Mouse (Mus musculus) kidney, adult 2 months (tissue): ENCODE measurements around the gene Ubash3b. TPM values are rescaled to one million over a fixed set of nuclear protein-coding genes. Genes with fewer than 3 reads are reported as not detected.

Source experiments
- DNase-seq: peaks from one replicate; pipeline ENCODE4 v3.0.0; 2021
- H3K27ac ChIP-seq: fragments of 200-500 bp; 2 replicates; pipeline ENCODE4 v1.5.1; 2012; ENCODE audit warnings: low read depth, low read length, control low read depth, inconsistent platforms; ENCODE audit not compliant: insufficient read depth
- H3K27me3 ChIP-seq: fragments of 200-500 bp; replicated peaks from 2 replicates; pipeline ENCODE4 v1.6.1; 2012; ENCODE audit warnings: mild to moderate bottlenecking, moderate library complexity, low read length, inconsistent platforms; ENCODE audit not compliant: control insufficient read depth, insufficient read depth
- H3K36me3 ChIP-seq: fragments of 200-500 bp; 2 replicates; pipeline ENCODE4 v1.6.1; 2012; ENCODE audit warnings: mild to moderate bottlenecking, moderate library complexity, low read length, inconsistent platforms; ENCODE audit not compliant: control insufficient read depth, insufficient read depth
- H3K4me1 ChIP-seq: fragments of 200-500 bp; 2 replicates; pipeline ENCODE4 v1.6.1; 2011; ENCODE audit warnings: low read length; ENCODE audit not compliant: control insufficient read depth, insufficient read depth
- H3K4me3 ChIP-seq: fragments of 200-500 bp; 2 replicates; pipeline ENCODE4 v1.5.1; 2011; ENCODE audit warnings: mild to moderate bottlenecking, low read depth, low read length, control low read depth; ENCODE audit not compliant: insufficient read depth
- CTCF ChIP-seq: fragments of 200-500 bp; conservative IDR thresholded peaks from 2 replicates; pipeline ENCODE4 v1.5.1; 2011; ENCODE audit warnings: low read depth, mild to moderate bottlenecking, control low read depth, low read length, moderate library complexity, mixed read lengths; ENCODE audit not compliant: insufficient read depth, insufficient read length
- POLR2A ChIP-seq: fragments of 200-500 bp; IDR thresholded peaks from one replicate; pipeline ENCODE4 v1.6.1; 2011; ENCODE audit warnings: low read depth, low read length, control low read depth
- WGBS: fragments of 180-500 bp; shearing (Covaris S2); methylation state at CpG from one replicate; pipeline ENCODE4 v1.1.7; 2018; 5-methylcytosine and 5-hydroxymethylcytosine counted together
- polyA plus RNA-seq: library from polyadenylated mRNA; depleted of rRNA; stranded (reverse); fragments of >200 nt; gene quantifications from 2 replicates; pipeline ENCODE4 v1.2.3, GENCODE M21; 2012

Gene Ubash3b
- polyA plus RNA-seq, 1 experiment, result 2.3 TPM

GRCm38 (mm10) chr9:41043641-41044040 lies 117.9 kb downstream of the Ubash3b start:
- DNase-seq, result no peak
- Histone ChIP-seq H3K27me3 (no peaks in the 10 kb centered on the region), H3K4me3 (no peak overlapping the region), H3K27ac (no peak overlapping the region), H3K4me1 (no peaks in the 10 kb centered on the region), H3K36me3 (no peaks in the 10 kb centered on the region)
- no peak for TF ChIP-seq CTCF
- no peak for TF ChIP-seq POLR2A
- 91% methylated on average over 5 of the region's 5 CpGs for WGBS

GRCm38 (mm10) chr9:41041404-41041803 lies 120.1 kb downstream of the Ubash3b start:
- Histone ChIP-seq H3K27ac (no peak overlapping the region), H3K36me3 (no peaks in the 10 kb centered on the region), H3K4me1 (no peaks in the 10 kb centered on the region), H3K4me3 (no peak overlapping the region), H3K27me3 (no peaks in the 10 kb centered on the region)
- no peak for TF ChIP-seq POLR2A
- no peak for TF ChIP-seq CTCF
- peak; percentile 21 for DNase-seq
- WGBS, result 58% methylated on average over 3 of the region's 3 CpGs

GRCm38 (mm10) chr9:41038150-41038664 lies 123.3 kb downstream of the Ubash3b start:
- no peaks in the 10 kb centered on the region for H3K27me3 ChIP-seq
- 85% methylated on average over 9 of the region's 9 CpGs for WGBS
- H3K27ac ChIP-seq, result no peak overlapping the region
- no peaks in the 10 kb centered on the region for H3K36me3 ChIP-seq
- no peak for DNase-seq
- TF ChIP-seq CTCF (no peak), POLR2A (no peak)
- H3K4me1 ChIP-seq, result no peaks in the 10 kb centered on the region
- no peak overlapping the region for H3K4me3 ChIP-seq

- Histone ChIP-seq H3K27me3 (no peaks in the 10 kb centered on the region), H3K36me3 (no peaks in the 10 kb centered on the region), H3K4me3 (no peak overlapping the region), H3K4me1 (no peaks in the 10 kb centered on the region), H3K27ac (no peak overlapping the region)
- 51% methylated on average over 18 of the region's 18 CpGs for WGBS
- TF ChIP-seq POLR2A (no peak), CTCF (no peak)
- peak; percentile 24 for DNase-seq
Measured at GRCm38 (mm10) chr9:41031590-41032489, 129.7 kb downstream of the Ubash3b start.

GRCm38 (mm10) chr9:41029827-41030226 lies 131.7 kb downstream of the Ubash3b start:
- no peak overlapping the region for H3K27ac ChIP-seq
- no peaks in the 10 kb centered on the region for H3K4me1 ChIP-seq
- H3K4me3 ChIP-seq, result no peak overlapping the region
- H3K36me3 ChIP-seq, result no peaks in the 10 kb centered on the region
- no peaks in the 10 kb centered on the region for H3K27me3 ChIP-seq
- no peak for DNase-seq
- no peak for TF ChIP-seq CTCF
- TF ChIP-seq POLR2A, result no peak
- 69% methylated on average over 6 of the region's 6 CpGs for WGBS

- no peak overlapping the region for H3K4me3 ChIP-seq
- no peaks in the 10 kb centered on the region for H3K4me1 ChIP-seq
- H3K27ac ChIP-seq, result no peak overlapping the region
- TF ChIP-seq CTCF, result peak; percentile 68
- no peak for TF ChIP-seq POLR2A
- no peaks in the 10 kb centered on the region for H3K36me3 ChIP-seq
- peak; percentile 59 for DNase-seq
- 47% methylated on average over 5 of the region's 5 CpGs for WGBS
- no peaks in the 10 kb centered on the region for H3K27me3 ChIP-seq
Measured at GRCm38 (mm10) chr9:41028470-41028869, 133.0 kb downstream of the Ubash3b start.

GRCm38 (mm10) chr9:41021690-41022089 lies 139.8 kb downstream of the Ubash3b start:
- no peaks in the 10 kb centered on the region for H3K27me3 ChIP-seq
- H3K36me3 ChIP-seq, result peaks cover 2% of the 10 kb centered on the region; the same call in 1 of the 2 replicates
- H3K27ac ChIP-seq, result no peak overlapping the region
- H3K4me1 ChIP-seq, result no peaks in the 10 kb centered on the region
- TF ChIP-seq CTCF (no peak), POLR2A (no peak)
- 82% methylated on average over 3 of the region's 3 CpGs for WGBS
- DNase-seq, result no peak
- H3K4me3 ChIP-seq, result no peak overlapping the region
